8 mouse cellular contexts compared by ENCODE assay signal in the genomic region with DNA sequence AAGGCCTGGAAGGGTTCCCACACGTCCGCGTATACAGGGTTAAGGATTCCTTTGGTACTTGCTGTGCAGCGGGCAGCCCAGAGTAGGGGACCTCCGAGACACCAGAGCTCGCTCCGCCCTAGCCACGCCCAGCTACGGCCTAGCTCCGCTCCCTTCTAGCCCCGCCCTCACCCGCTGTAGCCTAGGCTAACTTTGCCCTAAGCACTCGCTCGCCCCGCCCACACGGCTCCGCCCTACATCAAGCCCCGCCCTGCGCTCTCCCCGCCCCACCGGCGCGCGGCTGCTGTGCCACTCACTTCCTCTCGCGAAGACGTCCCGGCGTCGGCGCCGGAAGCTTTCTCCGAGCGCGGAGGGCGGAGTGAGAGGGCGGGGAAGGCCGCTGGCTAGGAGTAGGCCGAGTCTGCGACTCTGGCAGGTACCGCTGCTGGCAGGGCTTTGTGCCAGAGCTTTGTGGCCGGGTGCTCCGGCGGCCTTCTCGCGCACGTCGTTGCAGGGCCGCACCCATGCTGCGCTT. TPM values are rescaled to one million over a fixed set of nuclear protein-coding genes. Genes with fewer than 3 reads are reported as not detected.
DNase-seq lines count a peak whose midpoint lies in the region; ATAC-seq lines count a peak whose summit lies in the region.

Gene Anapc4, plus strand, starts transcription at position 252 of the 514 bp plus-strand sequence.

- intact Hi-C loops in gastrocnemius, postnatal 14 days (cut with DNase I; ENCODE audit: low total_unique reads): no loop called here
- intact Hi-C loops in left cerebral cortex, postnatal 10 days (cut with DNase I): loop anchor here (10.0 kb wide), 1 partner anchor 169 kb away; the partner anchor contains the start of gene Sepsecs

- ATAC-seq in inflammation-experienced regulatory T-cells, adult 6 months: peak; percentile 95
- peak; percentile 96 for ATAC-seq in megakaryocyte-erythroid progenitor cell, adult 5-6 weeks (replicated peaks; ENCODE audit: low FRiP score, low TSS enrichment, poor library complexity, severe bottlenecking)

- DNase-seq in adrenal gland, adult (ENCODE audit: inconsistent age in 2 of 2, low spot score in 1 of 2): peak; percentile 100
- DNase-seq in embryo, embryonic 10.5 days (ENCODE audit: low spot score): peak; percentile 100
- peak; percentile 100 for DNase-seq in gastrocnemius, postnatal 14 days
- DNase-seq in left cerebral cortex, postnatal 10 days (ENCODE audit: extremely low spot score in 1 of 2, low spot score in 2 of 2): peak; percentile 98 to 100
- DNase-seq in right cerebral cortex, postnatal 25 days: peak; percentile 99
- peak; percentile 99 to 100 for DNase-seq in urinary bladder, postnatal 4 days (ENCODE audit: low spot score in 2 of 2)

RNA-seq across cellular contexts. Expression of gene Anapc4, which starts in this region (rescaled TPM):
- 10 to 100 TPM; 35.2 to 37.7 TPM for total RNA-seq in gastrocnemius, postnatal 14 days (2021)
- polyA plus RNA-seq in inflammation-experienced regulatory T-cells, adult 6 months (2017; shearing (Covaris generic)): 10 to 100 TPM; 76.9 to 94.8 (median 81.5) TPM
- total RNA-seq in left cerebral cortex, postnatal 10 days (2021): 10 to 100 TPM; 80.5 to 83.1 TPM
- 63.6 and 64.2 TPM in 2 replicates for total RNA-seq in megakaryocyte-erythroid progenitor cell, adult 5-6 weeks (2014; fragmentation: Nextera tagmentation)
- 70.9 and 115 TPM in 2 replicates for total RNA-seq in megakaryocyte-erythroid progenitor cell, adult 5-6 weeks (2017)

Comparison
In these comparisons a context has a peak if more than half of its experiments do, and no peak if none do; other contexts are left out.
1. Peak in every context shown above with its lines: DNase-seq and ATAC-seq.